Mouse (Mus musculus): ENCODE results near the gene 4930435E12Rik.

Gene 4930435E12Rik

GRCm38 (mm10) chr16:38769529-38769928, 59.0 kb downstream of the 4930435E12Rik start:
- in situ Hi-C loops (cut with MboI, MseI), result no loop called here

GRCm38 (mm10) chr16:38768386-38768785, 60.2 kb downstream of the 4930435E12Rik start:
- in situ Hi-C loops (cut with MboI, MseI), result no loop called here

GRCm38 (mm10) chr16:38767761-38768160, 60.8 kb downstream of the 4930435E12Rik start:
- in situ Hi-C loops (cut with MboI, MseI), result no loop called here

- in situ Hi-C loops (cut with MboI, MseI), result no loop called here
Observed at GRCm38 (mm10) chr16:38766671-38767070, 61.9 kb downstream of the 4930435E12Rik start.

- in situ Hi-C loops (cut with MboI, MseI), result no loop called here
Observed at GRCm38 (mm10) chr16:38763508-38763907, 65.0 kb downstream of the 4930435E12Rik start.

GRCm38 (mm10) chr16:38762401-38762800, 66.1 kb downstream of the 4930435E12Rik start:
- in situ Hi-C loops (cut with MboI, MseI), result no loop called here

Measured in T-helper 17 cell (primary cell).